Mouse (Mus musculus) hindbrain, embryonic 16.5 days (tissue): Measurements from ENCODE around the gene Traf3ip3. TPM values are rescaled to one million over a fixed set of nuclear protein-coding genes. Genes with fewer than 3 reads are reported as not detected.

Experiments used
- ATAC-seq: fragments of 200-750 bp; cut with Nextera tagmentation; 2 replicates; pipeline ENCODE4 v1.8.0; 2017; ENCODE audit warnings: moderate TSS enrichment, moderate library complexity
- H3K27ac ChIP-seq: fragments of 300-500 bp; sonication (generic); 2 replicates; pipeline ENCODE4 v1.5.1; 2014; ENCODE audit warnings: low read depth, mild to moderate bottlenecking, control low read depth, low read length, moderate library complexity
- H3K27me3 ChIP-seq: fragments of 300-500 bp; sonication (generic); replicated peaks from 2 replicates; pipeline ENCODE4 v1.6.1; 2014; ENCODE audit warnings: low read length; ENCODE audit not compliant: control insufficient read depth, insufficient read depth
- H3K36me3 ChIP-seq: fragments of 300-500 bp; sonication (generic); 2 replicates; pipeline ENCODE4 v1.6.1; 2014; ENCODE audit warnings: mild to moderate bottlenecking, low read length, moderate library complexity, mixed read lengths; ENCODE audit not compliant: control insufficient read depth, insufficient read depth
- H3K4me1 ChIP-seq: fragments of 300-500 bp; sonication (generic); 2 replicates; pipeline ENCODE4 v1.6.1; 2014; ENCODE audit warnings: low read depth, low read length; ENCODE audit not compliant: control insufficient read depth, insufficient read depth
- H3K4me2 ChIP-seq: fragments of 300-500 bp; sonication (generic); 2 replicates; pipeline ENCODE4 v1.6.1; 2014; ENCODE audit warnings: mild to moderate bottlenecking, low read length, control low read depth, moderate library complexity
- H3K4me3 ChIP-seq: fragments of 300-500 bp; sonication (generic); 2 replicates; pipeline ENCODE4 v1.5.1; 2014; ENCODE audit warnings: mild to moderate bottlenecking, low read length, control low read depth, moderate library complexity
- H3K9ac ChIP-seq: fragments of 300-500 bp; sonication (generic); 2 replicates; pipeline ENCODE4 v1.6.1; 2014; ENCODE audit warnings: low read depth, mild to moderate bottlenecking, control low read depth, low read length, moderate library complexity
- H3K9me3 ChIP-seq: fragments of 300-500 bp; sonication (generic); 2 replicates; pipeline ENCODE4 v1.6.1; 2014; ENCODE audit warnings: mild to moderate bottlenecking, low read length, moderate library complexity; ENCODE audit not compliant: control insufficient read depth
- WGBS: fragments of 180-500 bp; shearing (Covaris S2); extraction: QIAGEN DNeasy Blood & Tissue Kit; methylation state at CpG from one replicate; pipeline ENCODE4 v1.1.7; 2014; 5-methylcytosine and 5-hydroxymethylcytosine counted together
- polyA plus RNA-seq: library from polyadenylated mRNA; unstranded; fragments of >200 nt; fragmentation: Nextera tagmentation; extraction: Ambion mirVana; gene quantifications from 2 replicates; pipeline ENCODE4 v1.2.1, GENCODE M21; 2015

Gene Traf3ip3
- polyA plus RNA-seq, 1 experiment from 2014 or later = 1.9 TPM

DNA sequence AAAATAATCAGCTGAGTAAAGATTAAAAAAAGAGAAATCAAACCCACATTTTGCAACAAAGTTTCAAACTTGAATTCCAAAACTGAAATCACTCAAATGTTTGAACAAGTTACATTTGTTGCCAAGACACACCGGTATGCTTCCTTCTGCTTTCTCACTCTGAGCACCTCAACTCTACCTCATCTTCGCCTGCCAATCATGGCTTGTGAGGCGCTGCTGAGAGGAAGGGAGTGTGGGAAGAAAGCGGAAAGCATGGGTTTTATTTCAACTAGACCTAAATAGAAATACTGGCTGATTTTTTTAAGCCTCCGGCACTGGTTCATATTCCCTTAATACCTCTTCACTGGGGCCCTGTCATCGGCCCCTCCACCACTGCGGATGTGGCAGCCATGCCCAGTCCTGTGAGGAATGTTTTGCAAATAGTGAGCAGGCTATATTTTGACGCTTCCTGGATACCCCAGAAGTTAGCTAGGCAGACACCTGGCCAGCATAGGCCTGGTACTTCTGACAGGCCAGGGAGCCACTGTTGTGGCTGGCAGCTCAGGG lies 58.9 kb downstream of the Traf3ip3 start:
- H3K4me1 ChIP-seq = no peaks in the 10 kb centered on the region
- no peaks in the 10 kb centered on the region for H3K27me3 ChIP-seq
- no peaks in the 10 kb centered on the region for H3K9me3 ChIP-seq
- no peak for ATAC-seq
- no peak overlapping the region for H3K27ac ChIP-seq
- H3K9ac ChIP-seq = no peak overlapping the region
- no peak overlapping the region for H3K4me3 ChIP-seq
- WGBS = 83% methylated on average over 8 of the region's 8 CpGs
- H3K4me2 ChIP-seq = no peak overlapping the region
- H3K36me3 ChIP-seq = no peaks in the 10 kb centered on the region

DNA sequence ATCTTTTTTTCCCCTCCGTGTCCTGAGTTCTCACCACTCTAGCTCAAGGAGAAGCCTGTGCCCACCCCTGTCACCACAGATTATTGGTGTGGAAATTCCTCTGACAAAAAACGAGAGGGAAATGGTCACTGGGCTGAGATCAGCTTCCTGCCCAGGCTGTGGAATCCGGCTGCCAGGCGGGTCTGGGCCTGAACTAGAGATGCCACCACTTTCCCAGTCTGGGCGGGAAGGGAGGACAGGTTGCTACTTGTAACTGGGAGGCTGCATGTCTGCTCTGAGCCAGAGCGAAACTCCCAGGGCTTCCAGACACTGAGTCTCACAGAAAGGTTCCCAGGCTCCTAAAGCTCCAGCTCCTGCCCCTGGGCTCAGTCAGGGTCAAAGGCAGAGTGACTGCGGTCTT lies 60.4 kb downstream of the Traf3ip3 start:
- Histone ChIP-seq H3K36me3 (no peaks in the 10 kb centered on the region), H3K4me1 (no peaks in the 10 kb centered on the region), H3K4me3 (no peak overlapping the region), H3K9ac (no peak overlapping the region), H3K27me3 (no peaks in the 10 kb centered on the region), H3K9me3 (no peaks in the 10 kb centered on the region), H3K4me2 (no peak overlapping the region), H3K27ac (no peak overlapping the region)
- 89% methylated on average over 7 of the region's 7 CpGs for WGBS
- no peak for ATAC-seq

DNA sequence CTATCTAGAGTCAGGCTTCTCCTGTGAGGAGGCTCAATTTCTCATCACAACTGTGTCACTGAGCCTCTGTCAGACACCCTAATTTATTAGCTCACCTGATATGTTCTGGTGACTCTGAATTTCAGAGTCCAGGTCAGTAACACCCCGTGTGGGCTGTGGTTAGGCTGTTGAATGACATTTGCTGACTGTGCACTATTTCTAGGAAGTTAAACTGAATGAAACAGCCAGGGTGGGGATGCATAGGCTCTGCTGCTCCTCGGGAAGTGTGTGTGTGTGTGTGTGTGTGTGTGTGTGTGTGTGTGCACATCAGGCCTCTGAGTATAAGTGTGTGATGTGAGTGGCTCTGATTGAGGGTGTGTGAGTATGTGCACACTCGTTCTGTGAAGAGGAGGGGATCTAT lies 62.8 kb downstream of the Traf3ip3 start:
- 65% methylated on average over 3 of the region's 3 CpGs for WGBS
- H3K4me3 ChIP-seq = no peak overlapping the region

DNA sequence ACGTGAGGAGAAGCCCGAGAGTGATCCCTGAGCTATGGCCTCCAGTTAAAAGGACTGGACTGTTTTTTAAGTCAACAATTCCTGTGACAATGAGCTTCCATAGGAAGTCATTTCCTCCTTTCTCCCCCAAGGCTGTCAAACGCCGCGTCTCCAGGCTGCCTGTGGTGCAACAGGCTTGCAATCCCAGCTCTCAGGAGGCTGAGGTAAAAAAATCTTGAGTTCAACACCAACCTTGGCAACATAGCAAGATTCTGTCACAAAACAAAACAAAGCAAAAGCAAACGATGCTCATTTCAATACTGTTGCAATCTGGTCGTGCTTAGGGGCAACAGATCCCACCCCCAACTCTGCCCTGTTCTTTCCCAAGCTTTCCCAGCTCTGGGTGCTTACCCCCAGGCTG lies 63.4 kb downstream of the Traf3ip3 start:
- ATAC-seq = no peak
- no peaks in the 10 kb centered on the region for H3K36me3 ChIP-seq
- no peaks in the 10 kb centered on the region for H3K9me3 ChIP-seq
- no peak overlapping the region for H3K4me2 ChIP-seq
- no peaks in the 10 kb centered on the region for H3K27me3 ChIP-seq
- WGBS = 42% methylated on average over 7 of the region's 7 CpGs
- no peak overlapping the region for H3K4me3 ChIP-seq
- H3K9ac ChIP-seq = no peak overlapping the region
- H3K4me1 ChIP-seq = no peaks in the 10 kb centered on the region
- no peak overlapping the region for H3K27ac ChIP-seq

More for the DNA sequence above, 62.8 kb downstream of the Traf3ip3 start:
- no peaks in the 10 kb centered on the region for H3K9me3 ChIP-seq
- H3K4me2 ChIP-seq = no peak overlapping the region
- H3K36me3 ChIP-seq = no peaks in the 10 kb centered on the region
- no peaks in the 10 kb centered on the region for H3K4me1 ChIP-seq
- no peaks in the 10 kb centered on the region for H3K27me3 ChIP-seq
- no peak overlapping the region for H3K27ac ChIP-seq
- no peak for ATAC-seq
- no peak overlapping the region for H3K9ac ChIP-seq

DNA sequence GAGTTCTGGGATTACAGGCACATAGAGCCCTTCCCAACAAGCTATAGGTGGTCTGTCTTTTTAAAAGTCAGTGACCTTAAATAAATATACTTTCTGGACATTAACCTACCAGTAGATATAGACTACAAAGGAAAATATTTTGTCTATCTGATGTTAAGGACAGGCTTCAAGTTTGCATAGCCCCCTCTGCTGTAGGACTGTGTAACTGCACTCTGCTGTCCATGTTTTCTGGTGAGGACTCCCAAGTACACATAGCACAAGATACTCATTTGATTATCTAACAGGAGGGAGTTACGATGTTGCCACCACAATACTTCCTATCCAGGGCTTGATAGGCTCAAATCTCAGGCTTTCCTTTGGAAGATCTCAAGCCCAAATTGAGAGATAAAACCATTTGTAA lies 67.8 kb downstream of the Traf3ip3 start:
- Histone ChIP-seq H3K27ac (no peak overlapping the region), H3K4me1 (peaks cover 6% of the 10 kb centered on the region), H3K4me2 (no peak overlapping the region), H3K27me3 (no peaks in the 10 kb centered on the region), H3K4me3 (no peak overlapping the region), H3K9me3 (no peaks in the 10 kb centered on the region), H3K36me3 (no peaks in the 10 kb centered on the region), H3K9ac (no peak overlapping the region)
- WGBS = 91% methylated on average over 1 of the region's 1 CpGs
- no peak for ATAC-seq

DNA sequence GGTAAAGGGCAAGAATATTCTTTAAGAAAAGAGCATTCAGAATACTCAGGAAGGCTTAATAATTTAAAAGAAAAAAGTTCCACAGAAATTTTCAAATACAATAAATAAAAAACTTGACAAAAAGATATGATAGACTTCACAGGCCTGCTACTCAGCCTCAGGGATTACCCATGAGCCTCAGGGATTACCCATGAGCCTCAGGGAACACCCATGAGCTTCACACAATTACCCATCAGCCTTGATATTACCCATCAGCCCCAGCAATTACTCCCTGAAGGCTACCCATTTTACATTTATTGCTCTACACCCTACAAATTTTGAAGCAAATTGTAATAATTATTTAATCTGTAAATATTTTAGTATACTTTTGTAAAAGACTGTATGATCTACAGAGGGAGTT lies 69.1 kb downstream of the Traf3ip3 start:
- 0 out of 2 replicates have a peak, but pooled peaks cover 2% of the 10 kb centered on the region for H3K36me3 ChIP-seq
- H3K4me3 ChIP-seq = no peak overlapping the region
- H3K27ac ChIP-seq = no peak overlapping the region
- peaks cover 7% of the 10 kb centered on the region for H3K4me1 ChIP-seq
- no peak overlapping the region for H3K9ac ChIP-seq
- H3K9me3 ChIP-seq = no peaks in the 10 kb centered on the region
- no peak overlapping the region for H3K4me2 ChIP-seq
- H3K27me3 ChIP-seq = no peaks in the 10 kb centered on the region
- no peak for ATAC-seq

DNA sequence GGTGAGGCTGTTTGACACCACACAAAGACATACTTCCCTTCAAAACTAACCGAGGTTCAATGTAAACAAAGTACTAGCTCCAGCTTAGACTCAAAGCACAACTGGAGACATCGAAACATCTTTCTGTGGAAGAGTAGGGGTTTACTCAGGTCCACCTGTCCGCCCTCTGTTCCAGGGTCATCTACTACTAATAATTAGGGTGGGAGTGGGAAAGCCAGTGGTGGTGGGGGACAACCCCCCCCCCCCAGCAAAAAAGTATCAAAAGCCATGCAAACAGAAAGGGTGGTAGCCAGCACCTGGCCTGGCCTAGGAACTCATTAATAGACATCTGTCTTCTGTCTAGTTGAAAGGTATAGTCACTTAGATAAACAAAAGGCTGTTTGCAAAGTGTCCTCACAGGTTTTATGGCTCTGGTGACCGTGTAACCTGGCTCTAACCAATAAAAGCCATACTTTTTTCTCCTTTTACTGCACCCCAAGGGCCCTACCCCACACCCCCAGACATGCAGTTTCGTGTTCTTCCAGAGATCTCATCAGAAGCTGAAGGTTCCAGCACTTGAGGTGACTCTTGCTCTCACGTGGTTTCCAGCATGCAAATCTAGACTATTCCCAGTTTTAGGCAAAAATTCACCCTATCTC lies 70.1 kb downstream of the Traf3ip3 start:
- Histone ChIP-seq H3K27me3 (no peaks in the 10 kb centered on the region), H3K36me3 (0 out of 2 replicates have a peak, but pooled peaks cover 2% of the 10 kb centered on the region), H3K4me3 (no peak overlapping the region), H3K9ac (no peak overlapping the region), H3K9me3 (no peaks in the 10 kb centered on the region), H3K27ac (no peak overlapping the region), H3K4me1 (peaks cover 7% of the 10 kb centered on the region), H3K4me2 (no peak overlapping the region)
- 86% methylated on average over 6 of the region's 6 CpGs for WGBS
- ATAC-seq = no peak

DNA sequence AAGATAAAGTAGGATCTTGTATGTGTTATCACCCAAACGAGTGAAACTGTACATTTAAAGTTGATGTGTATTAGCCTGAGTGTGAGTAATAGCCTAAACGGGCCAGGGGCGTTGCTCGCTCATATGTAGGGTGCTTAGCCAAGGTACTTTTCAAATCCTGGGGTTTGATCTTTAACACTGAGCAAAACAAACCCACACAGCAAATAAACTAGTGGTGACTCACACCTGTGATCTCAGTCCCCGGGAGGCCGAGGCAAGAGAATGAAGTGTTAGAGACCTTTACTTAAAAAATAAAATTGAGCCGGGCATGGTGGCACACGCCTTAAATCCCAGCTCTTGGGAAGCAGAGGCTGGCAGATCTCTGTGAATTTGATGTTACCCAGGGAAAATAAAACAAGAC lies 70.7 kb downstream of the Traf3ip3 start:
- Histone ChIP-seq H3K4me3 (no peak overlapping the region; the same call in 1 of the 2 replicates), H3K4me2 (peak overlapping the region; percentile 49), H3K9me3 (no peaks in the 10 kb centered on the region), H3K36me3 (0 out of 2 replicates have a peak, but pooled peaks cover 2% of the 10 kb centered on the region), H3K4me1 (peaks cover 7% of the 10 kb centered on the region), H3K9ac (peak overlapping the region; percentile 41; the same call in 1 of the 2 replicates), H3K27ac (no peak overlapping the region; the same call in 1 of the 2 replicates), H3K27me3 (no peaks in the 10 kb centered on the region)
- 82% methylated on average over 8 of the region's 8 CpGs for WGBS
- peak; percentile 25; the same call in 1 of the 2 replicates for ATAC-seq

DNA sequence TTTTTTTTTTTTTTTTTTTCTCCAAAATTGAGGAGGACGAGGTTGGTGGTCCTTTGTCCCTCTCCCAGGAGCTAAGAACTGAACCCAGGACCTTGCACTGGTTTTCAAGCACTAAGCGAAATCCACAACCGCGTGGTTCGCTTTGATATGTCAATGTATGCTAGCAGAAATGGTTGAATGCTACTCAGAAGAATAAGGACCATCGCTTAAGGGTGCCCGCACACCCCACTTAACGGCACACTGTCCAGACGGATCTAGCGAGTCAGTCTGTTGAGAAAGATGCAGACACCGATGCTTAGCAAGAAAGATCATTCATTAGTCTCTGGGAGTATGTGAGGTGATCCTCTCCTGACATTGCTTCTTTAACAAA lies 71.1 kb downstream of the Traf3ip3 start:
- WGBS = 24% methylated on average over 11 of the region's 11 CpGs
- no peaks in the 10 kb centered on the region for H3K9me3 ChIP-seq
- peak overlapping the region; percentile 95 for H3K4me3 ChIP-seq
- peak overlapping the region; percentile 49 for H3K4me2 ChIP-seq
- 0 out of 2 replicates have a peak, but pooled peaks cover 2% of the 10 kb centered on the region for H3K36me3 ChIP-seq
- peak overlapping the region; percentile 41 for H3K9ac ChIP-seq
- H3K27me3 ChIP-seq = no peaks in the 10 kb centered on the region
- peak overlapping the region; percentile 71 for H3K27ac ChIP-seq
- ATAC-seq = peak; percentile 64
- peaks cover 7% of the 10 kb centered on the region for H3K4me1 ChIP-seq
